Mouse (Mus musculus) erythroblast, embryonic 14.5 days (primary cell): ENCODE data around the gene Phf7. TPM values are rescaled to one million over a fixed set of nuclear protein-coding genes. Genes with fewer than 3 reads are reported as not detected.

Source experiments
- H3K27me3 ChIP-seq: 2 replicates; pipeline ENCODE4 v1.6.1; 2012; ENCODE audit warnings: inconsistent platforms; ENCODE audit not compliant: control insufficient read depth
- H3K36me3 ChIP-seq: 2 replicates; pipeline ENCODE4 v1.6.1; 2012; ENCODE audit warnings: mild to moderate bottlenecking, inconsistent platforms; ENCODE audit not compliant: control insufficient read depth
- H3K4me1 ChIP-seq: 2 replicates; pipeline ENCODE4 v1.6.1; 2012; ENCODE audit warnings: inconsistent platforms; ENCODE audit not compliant: control insufficient read depth
- H3K4me3 ChIP-seq: replicated peaks from 2 replicates; pipeline ENCODE3; 2012; ENCODE audit warnings: moderate library complexity, mild to moderate bottlenecking, inconsistent platforms
- H3K9me3 ChIP-seq: 2 replicates; pipeline ENCODE4 v1.6.1; 2012; ENCODE audit warnings: low read length, inconsistent platforms, mixed read lengths; ENCODE audit not compliant: control insufficient read depth
- GATA1 ChIP-seq: IDR thresholded peaks from 2 replicates; pipeline ENCODE4 v1.6.1; 2012; ENCODE audit warnings: low read length, inconsistent platforms, mixed read lengths
- TAL1 ChIP-seq: IDR thresholded peaks from 3 replicates; pipeline ENCODE4 v1.6.1; 2012; ENCODE audit warnings: low read length, inconsistent platforms, mixed read lengths
- polyA plus RNA-seq: library from polyadenylated mRNA; stranded (reverse); fragments of >175 nt; gene quantifications from 2 replicates; pipeline ENCODE4 v1.2.3, GENCODE M21; 2012

Phf7 gene
- polyA plus RNA-seq, 1 experiment = 0.27 TPM

DNA sequence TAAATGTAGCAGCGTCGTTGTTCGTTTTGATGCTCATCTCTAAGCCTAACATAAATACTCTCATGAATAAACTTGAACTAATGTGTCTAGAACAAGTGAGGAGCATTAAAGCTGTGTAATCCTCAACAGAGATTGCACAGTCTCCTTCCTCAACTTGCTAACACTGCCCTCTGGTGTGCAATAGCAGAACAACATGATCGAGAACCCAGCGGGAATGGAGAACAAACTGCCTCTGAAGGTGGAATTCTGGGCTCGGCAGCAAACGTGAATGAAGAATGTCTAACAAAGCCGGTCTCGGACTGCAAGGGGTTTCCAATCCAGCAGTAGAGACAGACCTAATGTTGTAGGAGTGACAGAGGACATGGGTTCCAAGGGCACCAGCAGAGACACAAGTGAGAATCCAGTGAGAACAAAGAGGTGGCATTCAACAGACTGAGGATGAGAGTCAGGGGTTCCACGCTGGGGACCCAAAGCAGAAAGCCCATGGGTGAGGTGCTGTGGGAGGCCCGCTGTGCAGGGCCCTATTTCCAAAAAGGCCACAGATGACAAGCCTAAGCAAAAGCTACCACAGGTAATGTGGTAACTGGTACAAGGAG is 17.0 kb downstream of the Phf7 start:
- Histone ChIP-seq H3K36me3 (no peaks in the 10 kb centered on the region; the same call in 1 of the 2 replicates), H3K4me3 (no peak overlapping the region), H3K27me3 (peaks cover 28% of the 10 kb centered on the region), H3K9me3 (no peaks in the 10 kb centered on the region), H3K4me1 (peaks cover 1% of the 10 kb centered on the region; the same call in 1 of the 2 replicates)
- TF ChIP-seq TAL1 (no peak), GATA1 (no peak)

GRCm38 (mm10) chr14:31233070-31233995 is 17.8 kb downstream of the Phf7 start:
- Histone ChIP-seq H3K4me3 (no peak overlapping the region), H3K27me3 (peaks cover 30% of the 10 kb centered on the region), H3K4me1 (peaks cover 1% of the 10 kb centered on the region; the same call in 1 of the 2 replicates), H3K36me3 (no peaks in the 10 kb centered on the region; the same call in 1 of the 2 replicates), H3K9me3 (no peaks in the 10 kb centered on the region)
- TF ChIP-seq TAL1 (no peak), GATA1 (no peak)

GRCm38 (mm10) chr14:31232404-31233069 is 18.6 kb downstream of the Phf7 start:
- no peaks in the 10 kb centered on the region for H3K9me3 ChIP-seq
- no peak overlapping the region for H3K4me3 ChIP-seq
- peaks cover 1% of the 10 kb centered on the region; the same call in 1 of the 2 replicates for H3K4me1 ChIP-seq
- no peaks in the 10 kb centered on the region; the same call in 1 of the 2 replicates for H3K36me3 ChIP-seq
- H3K27me3 ChIP-seq = peaks cover 34% of the 10 kb centered on the region
- TF ChIP-seq TAL1 = no peak
- no peak for TF ChIP-seq GATA1

DNA sequence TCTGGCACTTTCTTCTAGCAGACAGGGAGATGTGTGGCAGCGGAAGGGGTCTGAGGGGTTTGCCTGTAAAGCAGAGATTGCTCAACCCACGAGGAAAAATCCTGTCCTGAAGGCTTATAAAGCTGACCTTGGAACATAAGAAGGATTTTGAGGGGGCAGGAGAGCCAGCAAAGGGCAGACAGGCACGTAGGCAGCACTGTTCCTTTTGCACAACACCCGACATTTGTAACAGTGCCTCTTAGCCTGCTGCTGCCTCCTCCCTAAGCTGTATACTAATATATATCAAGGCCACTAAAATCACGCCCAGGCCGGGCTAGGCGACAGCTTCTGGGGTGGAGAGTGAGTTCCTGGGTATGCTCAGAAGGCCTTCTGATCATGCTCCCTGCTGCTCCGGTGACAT is 20.7 kb downstream of the Phf7 start:
- no peak for TF ChIP-seq GATA1
- TF ChIP-seq TAL1 = no peak
- no peaks in the 10 kb centered on the region for H3K9me3 ChIP-seq
- peaks cover 1% of the 10 kb centered on the region; the same call in 1 of the 2 replicates for H3K4me1 ChIP-seq
- no peak overlapping the region for H3K4me3 ChIP-seq
- no peaks in the 10 kb centered on the region for H3K36me3 ChIP-seq
- peaks cover 34% of the 10 kb centered on the region for H3K27me3 ChIP-seq

- no peak overlapping the region for H3K4me3 ChIP-seq
- no peaks in the 10 kb centered on the region for H3K4me1 ChIP-seq
- no peaks in the 10 kb centered on the region for H3K36me3 ChIP-seq
- peaks cover 31% of the 10 kb centered on the region for H3K27me3 ChIP-seq
- H3K9me3 ChIP-seq = no peaks in the 10 kb centered on the region
- TF ChIP-seq TAL1 (no peak), GATA1 (no peak)
Measured at GRCm38 (mm10) chr14:31228234-31228633, 22.9 kb downstream of the Phf7 start.

DNA sequence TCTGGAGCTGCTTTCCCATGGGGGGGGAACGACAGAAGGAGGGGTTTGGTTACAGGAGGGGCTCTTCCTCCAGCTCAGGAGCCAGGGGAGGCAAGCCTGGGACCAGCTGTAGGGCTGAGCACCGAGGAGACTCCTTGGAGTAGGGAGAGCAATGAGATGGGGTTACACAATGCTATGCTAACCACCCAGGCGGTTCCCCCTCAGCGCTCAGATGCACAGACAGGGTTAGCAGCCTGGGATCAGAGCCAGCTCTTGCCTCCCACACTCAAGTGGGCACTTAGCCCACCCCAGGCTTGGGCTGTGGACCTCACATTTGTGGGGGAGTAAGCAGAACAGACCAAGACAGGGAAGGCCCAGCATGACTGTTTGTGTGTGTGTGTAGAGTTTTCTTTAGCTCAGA is 24.1 kb downstream of the Phf7 start:
- H3K9me3 ChIP-seq = no peaks in the 10 kb centered on the region
- no peak overlapping the region for H3K4me3 ChIP-seq
- H3K36me3 ChIP-seq = no peaks in the 10 kb centered on the region
- H3K27me3 ChIP-seq = peaks cover 20% of the 10 kb centered on the region
- no peaks in the 10 kb centered on the region for H3K4me1 ChIP-seq
- no peak for TF ChIP-seq TAL1
- no peak for TF ChIP-seq GATA1

DNA sequence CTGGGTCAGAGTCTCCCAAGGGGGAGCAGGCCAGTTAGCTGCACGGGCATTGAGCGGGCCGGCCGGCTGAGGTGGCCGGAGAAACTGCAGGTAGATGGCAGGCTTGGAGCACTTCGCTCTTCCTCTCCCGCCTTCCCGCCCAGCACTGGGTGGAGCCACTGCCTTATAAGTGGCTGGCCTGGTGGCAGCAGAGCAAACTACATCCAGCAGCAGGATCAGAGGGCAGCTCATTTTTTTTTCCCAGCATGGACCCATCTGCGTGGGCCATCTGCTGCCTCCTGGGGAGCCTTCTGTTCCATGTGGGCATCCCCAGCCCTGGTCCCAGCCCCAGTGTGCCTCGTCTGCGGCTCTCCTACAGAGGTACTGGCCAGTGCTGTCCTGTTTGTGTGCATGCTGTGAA is 33.5 kb downstream of the Phf7 start, which contains the start of gene Sema3g:
Gene Sema3g, plus strand, starts transcription at position 195 of the 400 bp plus-strand sequence.
- Histone ChIP-seq H3K27me3 (peaks cover 14% of the 10 kb centered on the region), H3K9me3 (no peaks in the 10 kb centered on the region), H3K4me3 (no peak within 1 kb of the TSS), H3K36me3 (no peaks in the 10 kb centered on the region), H3K4me1 (peaks cover 25% of the 10 kb centered on the region)
- TF ChIP-seq TAL1 (no peak), GATA1 (no peak)

- Histone ChIP-seq H3K4me1 (peaks cover 25% of the 10 kb centered on the region), H3K36me3 (no peaks in the 10 kb centered on the region; the same call in 1 of the 2 replicates), H3K27me3 (peaks cover 15% of the 10 kb centered on the region), H3K9me3 (no peaks in the 10 kb centered on the region), H3K4me3 (no peak within 1 kb of the TSS)
- no peak for TF ChIP-seq GATA1
- no peak for TF ChIP-seq TAL1
Measured at GRCm38 (mm10) chr14:31216846-31217245, 34.3 kb downstream of the Phf7 start, which contains the start of gene Nisch. Nisch (minus strand) TSS chr14:31216946.
